Mouse (Mus musculus) thymus, adult 2 months (tissue): ENCODE data around the gene Ldb3. TPM values are rescaled to one million over a fixed set of nuclear protein-coding genes. Genes with fewer than 3 reads are reported as not detected.

Source experiments
- DNase-seq: peaks from one replicate; pipeline ENCODE4 v3.0.0; 2021
- H3K27ac ChIP-seq: fragments of 200-500 bp; 2 replicates; pipeline ENCODE4 v1.5.1; 2012; ENCODE audit warnings: low read length, control low read depth; ENCODE audit not compliant: control insufficient read depth, insufficient read depth
- H3K27me3 ChIP-seq: fragments of 200-500 bp; 2 replicates; pipeline ENCODE4 v1.6.1; 2012; ENCODE audit warnings: mild to moderate bottlenecking, low read length, moderate library complexity, mixed read lengths; ENCODE audit not compliant: control insufficient read depth, insufficient read depth
- H3K36me3 ChIP-seq: fragments of 200-500 bp; 2 replicates; pipeline ENCODE4 v1.6.1; 2012; ENCODE audit warnings: mild to moderate bottlenecking, low read length, moderate library complexity; ENCODE audit not compliant: control insufficient read depth, insufficient read depth
- H3K4me1 ChIP-seq: fragments of 200-500 bp; replicated peaks from 2 replicates; pipeline ENCODE4 v1.6.1; 2012; ENCODE audit warnings: low read length; ENCODE audit not compliant: control insufficient read depth, insufficient read depth
- H3K4me3 ChIP-seq: fragments of 200-500 bp; 2 replicates; pipeline ENCODE4 v1.5.1; 2012; ENCODE audit warnings: mild to moderate bottlenecking, low read length, control low read depth, moderate library complexity; ENCODE audit not compliant: control insufficient read depth, insufficient read depth
- CTCF ChIP-seq: fragments of 200-500 bp; IDR thresholded peaks from 2 replicates; pipeline ENCODE4 v1.5.1; 2012; ENCODE audit warnings: mild to moderate bottlenecking, control low read depth, low read length, moderate library complexity, borderline replicate concordance; ENCODE audit not compliant: control insufficient read depth, poor library complexity, insufficient read depth; ENCODE audit errors: extremely low read depth
- POLR2A ChIP-seq: fragments of 200-500 bp; IDR thresholded peaks from 2 replicates; pipeline ENCODE4 v1.6.1; 2012; ENCODE audit warnings: mild to moderate bottlenecking, low read length, control low read depth, moderate library complexity; ENCODE audit not compliant: control insufficient read depth, poor library complexity, insufficient read depth; ENCODE audit errors: extremely low read depth
- WGBS: fragments of 180-500 bp; shearing (Covaris S2); methylation state at CpG from one replicate; pipeline ENCODE4 v1.1.7; 2018; 5-methylcytosine and 5-hydroxymethylcytosine counted together
- polyA plus RNA-seq: library from polyadenylated mRNA; depleted of rRNA; stranded (reverse); fragments of >200 nt; gene quantifications from 2 replicates; pipeline ENCODE4 v1.2.3, GENCODE M21; 2012

Ldb3 gene
- polyA plus RNA-seq, 1 experiment, result 63.0 TPM

DNA sequence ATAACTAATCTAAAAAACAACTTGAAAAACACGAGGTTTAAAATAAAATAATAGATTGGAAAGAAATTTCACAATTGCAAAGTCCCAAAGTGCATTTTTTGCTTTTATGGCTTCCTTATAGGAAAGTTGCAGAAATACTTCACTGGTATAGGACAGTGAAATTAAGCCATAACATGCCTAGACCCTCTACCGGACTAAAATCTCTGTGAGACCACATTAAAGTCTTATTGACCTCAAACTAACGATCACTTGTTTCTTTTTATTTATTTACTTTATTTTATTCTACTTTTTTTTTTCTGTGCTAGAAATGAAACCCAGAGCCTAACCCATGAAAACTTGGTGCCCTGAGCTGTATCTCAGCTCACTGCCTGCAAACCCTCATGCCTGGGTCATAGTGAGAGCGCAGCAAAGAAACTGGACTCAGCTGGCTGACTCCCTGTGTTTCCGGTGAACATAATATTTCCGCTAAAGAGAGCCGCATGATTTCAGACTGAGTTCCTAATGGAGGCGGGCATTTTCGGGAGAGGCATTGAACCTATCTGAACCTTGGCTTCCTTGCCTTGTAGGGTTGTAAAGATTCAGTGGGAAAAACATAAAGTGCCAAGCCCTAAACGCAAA lies 71.4 kb downstream of the Ldb3 start:
- Histone ChIP-seq H3K4me1 (no peaks in the 10 kb centered on the region), H3K4me3 (no peak overlapping the region), H3K27me3 (no peaks in the 10 kb centered on the region), H3K36me3 (no peaks in the 10 kb centered on the region), H3K27ac (no peak overlapping the region)
- 87% methylated on average over 10 of the region's 10 CpGs for WGBS
- TF ChIP-seq CTCF (no peak), POLR2A (no peak)
- no peak for DNase-seq

- 41% methylated on average over 5 of the region's 5 CpGs for WGBS
- no peaks in the 10 kb centered on the region for H3K27me3 ChIP-seq
- TF ChIP-seq POLR2A (no peak), CTCF (no peak)
- no peak overlapping the region for H3K4me3 ChIP-seq
- no peak overlapping the region for H3K27ac ChIP-seq
- no peaks in the 10 kb centered on the region for H3K36me3 ChIP-seq
- DNase-seq, result no peak
- no peaks in the 10 kb centered on the region for H3K4me1 ChIP-seq
Observed at GRCm38 (mm10) chr14:34515860-34516259, 72.6 kb downstream of the Ldb3 start.

GRCm38 (mm10) chr14:34514120-34514519 lies 74.4 kb downstream of the Ldb3 start:
- 24% methylated on average over 6 of the region's 6 CpGs for WGBS
- H3K27me3 ChIP-seq, result no peaks in the 10 kb centered on the region
- no peaks in the 10 kb centered on the region for H3K36me3 ChIP-seq
- TF ChIP-seq POLR2A (no peak), CTCF (no peak)
- no peak for DNase-seq
- no peak overlapping the region for H3K4me3 ChIP-seq
- no peak overlapping the region for H3K27ac ChIP-seq
- no peaks in the 10 kb centered on the region for H3K4me1 ChIP-seq

DNA sequence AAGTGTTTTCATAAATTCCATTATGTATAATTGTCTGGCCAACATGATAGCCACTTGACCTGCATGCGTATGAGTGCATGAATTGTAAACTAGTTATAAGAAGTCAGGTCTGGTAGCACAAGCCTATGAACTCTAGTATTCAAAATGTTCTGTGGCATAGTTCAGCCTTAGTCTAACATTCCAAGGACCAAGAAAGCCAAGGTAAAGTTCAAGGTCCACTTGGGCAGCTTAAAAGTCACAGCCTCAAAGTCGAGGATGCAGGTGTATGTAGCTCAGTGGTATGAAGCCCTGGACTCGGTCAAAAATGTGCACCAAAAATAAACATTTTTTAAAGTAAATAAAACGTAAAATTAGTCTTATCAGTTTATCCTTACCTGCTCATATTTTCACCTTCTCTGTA lies 75.9 kb downstream of the Ldb3 start:
- TF ChIP-seq POLR2A (no peak), CTCF (no peak)
- Histone ChIP-seq H3K27me3 (no peaks in the 10 kb centered on the region), H3K4me3 (no peak overlapping the region), H3K36me3 (no peaks in the 10 kb centered on the region), H3K27ac (no peak overlapping the region), H3K4me1 (no peaks in the 10 kb centered on the region)
- DNase-seq, result no peak
- WGBS, result 75% methylated on average over 4 of the region's 4 CpGs

GRCm38 (mm10) chr14:34511901-34512300 lies 76.6 kb downstream of the Ldb3 start:
- H3K27ac ChIP-seq, result no peak overlapping the region
- no peaks in the 10 kb centered on the region for H3K4me1 ChIP-seq
- H3K36me3 ChIP-seq, result no peaks in the 10 kb centered on the region
- 15% methylated on average over 11 of the region's 11 CpGs for WGBS
- H3K4me3 ChIP-seq, result no peak overlapping the region
- TF ChIP-seq POLR2A (no peak), CTCF (no peak)
- H3K27me3 ChIP-seq, result no peaks in the 10 kb centered on the region
- no peak for DNase-seq

DNA sequence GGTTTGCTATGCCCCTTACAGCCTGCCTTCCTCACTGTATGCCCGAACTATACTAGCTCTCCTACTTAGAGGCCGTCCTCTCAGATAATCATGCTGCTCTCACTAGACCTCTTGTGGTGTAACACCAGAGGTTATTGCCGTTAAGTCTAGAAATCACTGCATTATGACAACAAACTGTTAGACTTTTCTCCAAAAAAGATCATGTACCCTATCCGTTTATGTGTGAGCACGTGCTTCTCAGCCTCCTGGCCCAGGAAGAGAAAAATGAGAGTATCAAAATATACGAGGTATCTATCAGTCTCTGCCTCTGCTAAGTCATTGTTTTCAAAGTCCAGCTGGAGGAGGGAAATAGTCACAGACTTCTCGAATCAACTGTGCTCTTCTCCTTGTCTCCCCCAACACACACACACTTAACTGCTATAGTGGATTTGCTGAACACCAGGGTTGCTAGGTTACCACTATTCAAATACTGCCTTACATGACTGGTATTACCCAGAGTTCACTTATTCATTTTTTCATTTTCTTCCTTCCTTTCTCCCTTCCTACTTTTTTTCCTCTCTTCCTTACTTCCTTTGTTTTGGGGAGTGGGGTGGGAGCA lies 79.5 kb downstream of the Ldb3 start:
- Histone ChIP-seq H3K36me3 (no peaks in the 10 kb centered on the region), H3K27me3 (peaks cover 4% of the 10 kb centered on the region; the same call in 1 of the 2 replicates), H3K4me1 (no peaks in the 10 kb centered on the region), H3K4me3 (no peak overlapping the region), H3K27ac (no peak overlapping the region)
- TF ChIP-seq CTCF (no peak), POLR2A (no peak)
- no peak for DNase-seq
- WGBS, result 42% methylated on average over 7 of the region's 7 CpGs
